Mouse (Mus musculus) adrenal gland, postnatal 10 days (tissue): Measurements from ENCODE around the gene Rtbdn. TPM values are rescaled to one million over a fixed set of nuclear protein-coding genes. Genes with fewer than 3 reads are reported as not detected.
"Not testable (repeated sequence)": the region's sequence is repeated elsewhere in the genome, so short reads cannot be mapped to it uniquely, and the experiment has no call there.

Experiments used
- DNase-seq: peaks from one replicate; pipeline ENCODE4 v3.0.0; 2021; ENCODE audit warnings: mixed read lengths
- long read RNA-seq, 2 experiments: library from polyadenylated mRNA; stranded (forward); transcript quantifications; one replicate each; pipeline ENCODE4 v2.0.0; 2021
- total RNA-seq, 2 experiments: library from RNA; stranded (reverse); gene quantifications; 2 replicates each; pipeline ENCODE4 v1.2.3; 2021

Gene Rtbdn
- under 1 TPM in 1 of 2 experiments, not detected in 1; 0.21 TPM for total RNA-seq
- long read RNA-seq, experiment 1 = 0 reads
- long read RNA-seq, experiment 2 = 0 reads

- DNase-seq = no peak
These were observed at the start of gene Rtbdn for GRCm38 (mm10) chr8:84946528-84947240. Gene Rtbdn, plus strand, starts transcription at chr8:84946991.

- DNase-seq = no peak
These were observed 45.7 kb upstream of the Rtbdn start for GRCm38 (mm10) chr8:84901071-84901470.

- no peak for DNase-seq
These were observed 45.0 kb upstream of the Rtbdn start, which contains the start of gene Klf1 for GRCm38 (mm10) chr8:84901752-84902151. Gene Klf1, plus strand, starts transcription at chr8:84901928.

GRCm38 (mm10) chr8:84902367-84902919 lies 44.3 kb upstream of the Rtbdn start:
- no peak for DNase-seq

GRCm38 (mm10) chr8:84902920-84903661 lies 43.7 kb upstream of the Rtbdn start:
- DNase-seq = peak; percentile 96

- no peak for DNase-seq
These were observed 42.4 kb upstream of the Rtbdn start for GRCm38 (mm10) chr8:84904351-84904750.

GRCm38 (mm10) chr8:84907037-84907436 lies 39.8 kb upstream of the Rtbdn start:
- no peak for DNase-seq

- DNase-seq = no peak
These were observed 39.3 kb upstream of the Rtbdn start for GRCm38 (mm10) chr8:84907493-84907892.

- not testable (repeated sequence) for DNase-seq
These were observed 38.8 kb upstream of the Rtbdn start for GRCm38 (mm10) chr8:84907979-84908378.

GRCm38 (mm10) chr8:84908421-84909161 lies 38.2 kb upstream of the Rtbdn start, which contains the start of gene Dnase2a:
Gene Dnase2a, plus strand, starts transcription at chr8:84908560.
- peak; percentile 96 for DNase-seq

GRCm38 (mm10) chr8:84909162-84909767 lies 37.5 kb upstream of the Rtbdn start:
- no peak for DNase-seq

- DNase-seq = no peak
These were observed 36.8 kb upstream of the Rtbdn start for GRCm38 (mm10) chr8:84909949-84910348.

GRCm38 (mm10) chr8:84910551-84910950 lies 36.2 kb upstream of the Rtbdn start:
- DNase-seq = no peak

GRCm38 (mm10) chr8:84911854-84912253 lies 34.9 kb upstream of the Rtbdn start:
- DNase-seq = no peak

- DNase-seq = no peak
These were observed 34.4 kb upstream of the Rtbdn start for GRCm38 (mm10) chr8:84912391-84912790.

GRCm38 (mm10) chr8:84912895-84913501 lies 33.8 kb upstream of the Rtbdn start:
- peak; percentile 71 for DNase-seq

GRCm38 (mm10) chr8:84913502-84913900 lies 33.3 kb upstream of the Rtbdn start:
- DNase-seq = no peak

GRCm38 (mm10) chr8:84913960-84914359 lies 32.8 kb upstream of the Rtbdn start:
- no peak for DNase-seq

GRCm38 (mm10) chr8:84915269-84915668 lies 31.5 kb upstream of the Rtbdn start:
- DNase-seq = no peak

- DNase-seq = no peak
These were observed 29.0 kb upstream of the Rtbdn start for GRCm38 (mm10) chr8:84917781-84918180.

- DNase-seq = no peak
These were observed 28.1 kb upstream of the Rtbdn start for GRCm38 (mm10) chr8:84918646-84919045.
